Mouse (Mus musculus): ENCODE data around the gene Mrpl34. TPM values are rescaled to one million over a fixed set of nuclear protein-coding genes. Genes with fewer than 3 reads are reported as not detected.

Gene Mrpl34
- polyA plus RNA-seq, 1 experiment from 2014 or later, result 239 TPM

DNA sequence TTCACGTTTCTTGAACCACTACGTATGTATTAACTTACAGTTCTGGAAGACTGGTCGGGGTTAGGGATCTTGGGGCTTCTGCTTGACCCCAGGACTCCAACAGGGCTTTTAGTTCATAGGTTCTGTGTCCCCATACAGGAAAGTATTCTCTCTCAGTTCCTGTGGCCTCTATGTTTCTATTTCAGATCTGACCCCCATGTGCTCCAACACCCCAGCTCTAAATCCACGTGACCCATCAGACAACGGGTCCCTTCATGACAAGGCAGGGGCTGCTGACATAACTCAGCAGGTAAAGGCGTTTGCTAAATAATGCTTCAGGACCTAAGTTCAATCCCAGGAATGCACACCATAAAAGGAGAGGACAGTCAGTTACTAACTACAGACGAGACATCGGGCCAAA lies 974 bp downstream of the Mrpl34 start:
- peak overlapping the region; percentile 88 for H3K4me3 ChIP-seq (ENCODE audit: low read depth, low read length)
- H3K36me3 ChIP-seq (ENCODE audit: control insufficient read depth, insufficient read depth, low read length), result peaks cover 8% of the 10 kb centered on the region; the same call in 1 of the 2 replicates
- no peak overlapping the region for H3K9ac ChIP-seq (ENCODE audit: low read depth, low read length)
- no peaks in the 10 kb centered on the region for H3K27me3 ChIP-seq (ENCODE audit: control insufficient read depth, insufficient read depth, low read length)
- DNase-seq (ENCODE audit: low spot score), result no peak
- 82% methylated on average over 8 of the region's 8 CpGs for WGBS
- H3K27ac ChIP-seq (ENCODE audit: low read depth, low read length), result no peak overlapping the region
- no peak for ATAC-seq (ENCODE audit: low FRiP score)
- peaks cover 21% of the 10 kb centered on the region for H3K4me1 ChIP-seq (replicated peaks; ENCODE audit: control insufficient read depth, insufficient read depth, low read length)
- no peaks in the 10 kb centered on the region for H3K9me3 ChIP-seq (ENCODE audit: control insufficient read depth, low read length)
- H3K4me2 ChIP-seq (replicated peaks; ENCODE audit: low read depth, low read length), result peak overlapping the region; percentile 81

- DNase-seq (ENCODE audit: low spot score) (no peak), ATAC-seq (ENCODE audit: low FRiP score) (no peak)
- Histone ChIP-seq H3K36me3 (ENCODE audit: control insufficient read depth, insufficient read depth, low read length) (peaks cover 4% of the 10 kb centered on the region; the same call in 1 of the 2 replicates), H3K4me3 (ENCODE audit: low read depth, low read length) (no peak overlapping the region), H3K4me2 (replicated peaks; ENCODE audit: low read depth, low read length) (no peak overlapping the region), H3K9ac (ENCODE audit: low read depth, low read length) (no peak overlapping the region), H3K27me3 (ENCODE audit: control insufficient read depth, insufficient read depth, low read length) (no peaks in the 10 kb centered on the region), H3K27ac (ENCODE audit: low read depth, low read length) (no peak overlapping the region), H3K9me3 (ENCODE audit: control insufficient read depth, low read length) (no peaks in the 10 kb centered on the region), H3K4me1 (replicated peaks; ENCODE audit: control insufficient read depth, insufficient read depth, low read length) (peaks cover 21% of the 10 kb centered on the region)
- 95% methylated on average over 5 of the region's 5 CpGs for WGBS
Observed at GRCm38 (mm10) chr8:71466198-71466597, 1.4 kb downstream of the Mrpl34 start.

- no peaks in the 10 kb centered on the region for H3K27me3 ChIP-seq (ENCODE audit: control insufficient read depth, insufficient read depth, low read length)
- H3K4me3 ChIP-seq (ENCODE audit: low read depth, low read length), result no peak overlapping the region
- ATAC-seq (ENCODE audit: low FRiP score) (no peak), DNase-seq (ENCODE audit: low spot score) (no peak)
- no peak overlapping the region for H3K9ac ChIP-seq (ENCODE audit: low read depth, low read length)
- WGBS, result 92% methylated on average over 2 of the region's 2 CpGs
- H3K36me3 ChIP-seq (ENCODE audit: control insufficient read depth, insufficient read depth, low read length), result peaks cover 3% of the 10 kb centered on the region; the same call in 1 of the 2 replicates
- H3K4me2 ChIP-seq (replicated peaks; ENCODE audit: low read depth, low read length), result no peak overlapping the region
- no peak overlapping the region for H3K27ac ChIP-seq (ENCODE audit: low read depth, low read length)
- H3K4me1 ChIP-seq (replicated peaks; ENCODE audit: control insufficient read depth, insufficient read depth, low read length), result peaks cover 17% of the 10 kb centered on the region
- no peaks in the 10 kb centered on the region for H3K9me3 ChIP-seq (ENCODE audit: control insufficient read depth, low read length)
Observed at GRCm38 (mm10) chr8:71467201-71467600, 2.4 kb downstream of the Mrpl34 start.

DNA sequence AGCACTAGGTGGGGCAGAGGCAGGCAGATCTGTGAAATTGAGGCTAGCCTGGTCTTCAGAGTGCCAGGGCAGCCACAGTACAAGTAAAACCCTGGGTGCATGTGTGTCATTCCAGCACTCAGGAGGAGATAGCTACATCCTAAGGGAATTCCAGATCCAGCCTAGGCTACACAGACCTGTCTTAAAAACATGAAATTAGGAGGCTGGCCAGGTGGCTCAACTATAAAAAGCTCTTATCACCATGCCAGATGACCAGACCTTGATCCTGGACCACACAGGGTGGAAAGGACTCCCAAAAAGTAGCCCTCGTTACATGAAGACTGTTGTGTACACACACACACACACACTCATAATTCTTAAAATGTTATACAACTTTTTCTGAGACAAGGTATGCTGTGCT lies 3.2 kb downstream of the Mrpl34 start:
- Histone ChIP-seq H3K36me3 (ENCODE audit: control insufficient read depth, insufficient read depth, low read length) (peaks cover 4% of the 10 kb centered on the region; the same call in 1 of the 2 replicates), H3K27ac (ENCODE audit: low read depth, low read length) (no peak overlapping the region), H3K9me3 (ENCODE audit: control insufficient read depth, low read length) (no peaks in the 10 kb centered on the region), H3K27me3 (ENCODE audit: control insufficient read depth, insufficient read depth, low read length) (no peaks in the 10 kb centered on the region), H3K9ac (ENCODE audit: low read depth, low read length) (no peak overlapping the region), H3K4me2 (replicated peaks; ENCODE audit: low read depth, low read length) (no peak overlapping the region), H3K4me3 (ENCODE audit: low read depth, low read length) (no peak overlapping the region), H3K4me1 (replicated peaks; ENCODE audit: control insufficient read depth, insufficient read depth, low read length) (peaks cover 10% of the 10 kb centered on the region)
- 86% methylated on average over 1 of the region's 1 CpGs for WGBS
- ATAC-seq (ENCODE audit: low FRiP score) (no peak), DNase-seq (ENCODE audit: low spot score) (no peak)

DNA sequence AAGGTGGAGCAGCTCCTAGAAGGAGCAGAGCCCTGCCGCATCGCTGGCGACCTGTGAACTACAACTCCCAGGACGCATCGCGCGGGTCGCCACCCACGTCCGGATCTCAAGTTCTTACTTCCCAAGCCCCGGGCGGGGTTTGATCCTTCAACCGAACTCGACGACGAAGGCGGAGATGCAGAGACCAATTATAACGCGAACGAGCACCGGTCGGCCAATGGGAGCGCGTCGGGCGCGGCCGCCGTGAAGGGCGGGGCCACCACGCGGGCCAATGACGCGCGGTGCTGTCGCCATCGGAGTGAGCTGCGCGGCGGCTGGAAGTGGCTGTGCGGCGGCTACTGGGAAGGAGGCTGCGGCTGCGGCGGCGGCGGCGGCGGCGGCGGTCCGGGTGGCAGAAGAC lies 4.2 kb downstream of the Mrpl34 start, which contains the start of gene Dda1:
TSS of gene Dda1 (plus strand) at position 284 of the 400 bp plus-strand sequence.
- Histone ChIP-seq H3K9me3 (ENCODE audit: control insufficient read depth, low read length) (no peaks in the 10 kb centered on the region), H3K27ac (ENCODE audit: low read depth, low read length) (peak within 1 kb of the TSS; percentile 71), H3K9ac (ENCODE audit: low read depth, low read length) (peak within 1 kb of the TSS; percentile 75), H3K4me3 (ENCODE audit: low read depth, low read length) (peak within 1 kb of the TSS; percentile 84), H3K36me3 (ENCODE audit: control insufficient read depth, insufficient read depth, low read length) (peaks cover 4% of the 10 kb centered on the region; the same call in 1 of the 2 replicates), H3K4me2 (replicated peaks; ENCODE audit: low read depth, low read length) (peak within 1 kb of the TSS; percentile 63), H3K27me3 (ENCODE audit: control insufficient read depth, insufficient read depth, low read length) (no peaks in the 10 kb centered on the region), H3K4me1 (replicated peaks; ENCODE audit: control insufficient read depth, insufficient read depth, low read length) (peaks cover 9% of the 10 kb centered on the region)
- DNase-seq (ENCODE audit: low spot score), result peak; percentile 98
- under 1% methylated on average over 44 of the region's 52 CpGs for WGBS
- ATAC-seq (ENCODE audit: low FRiP score), result peak; percentile 88

DNA sequence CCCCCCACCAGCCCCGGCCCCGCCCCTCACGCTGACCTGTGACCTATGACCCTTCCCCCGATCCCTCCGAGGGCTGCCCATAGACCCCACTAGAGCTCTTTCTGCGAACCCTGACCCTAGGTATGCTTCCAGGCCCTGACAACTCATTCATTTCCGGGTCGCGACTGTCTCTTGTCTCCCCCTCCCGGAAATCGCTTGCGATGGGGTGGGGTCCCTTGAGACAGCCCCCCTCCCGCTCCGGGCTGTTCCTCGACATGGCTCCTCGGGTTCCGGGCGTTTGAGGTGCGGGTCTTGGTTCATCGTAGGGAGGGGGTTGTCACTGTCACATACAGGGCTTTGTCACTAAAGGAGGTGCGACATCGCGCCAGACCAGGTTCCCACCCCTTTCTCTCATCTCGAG lies 4.7 kb downstream of the Mrpl34 start:
- H3K27me3 ChIP-seq (ENCODE audit: control insufficient read depth, insufficient read depth, low read length), result no peaks in the 10 kb centered on the region
- H3K4me1 ChIP-seq (replicated peaks; ENCODE audit: control insufficient read depth, insufficient read depth, low read length), result peaks cover 6% of the 10 kb centered on the region; the same call in 1 of the 2 replicates
- no peaks in the 10 kb centered on the region for H3K9me3 ChIP-seq (ENCODE audit: control insufficient read depth, low read length)
- ATAC-seq (ENCODE audit: low FRiP score), result peak; percentile 35
- H3K9ac ChIP-seq (ENCODE audit: low read depth, low read length), result peak overlapping the region; percentile 75
- H3K4me3 ChIP-seq (ENCODE audit: low read depth, low read length), result peak overlapping the region; percentile 84
- H3K4me2 ChIP-seq (replicated peaks; ENCODE audit: low read depth, low read length), result peak overlapping the region; percentile 63
- H3K36me3 ChIP-seq (ENCODE audit: control insufficient read depth, insufficient read depth, low read length), result peaks cover 4% of the 10 kb centered on the region; the same call in 1 of the 2 replicates
- 2% methylated on average over 24 of the region's 24 CpGs for WGBS
- DNase-seq (ENCODE audit: low spot score), result peak; percentile 77
- peak overlapping the region; percentile 71 for H3K27ac ChIP-seq (ENCODE audit: low read depth, low read length)

GRCm38 (mm10) chr8:71470146-71470912 lies 5.6 kb downstream of the Mrpl34 start:
- DNase-seq (ENCODE audit: low spot score), result no peak

GRCm38 (mm10) chr8:71470913-71471255 lies 6.1 kb downstream of the Mrpl34 start:
- no peak overlapping the region for H3K27ac ChIP-seq (ENCODE audit: low read depth, low read length)
- H3K4me2 ChIP-seq (replicated peaks; ENCODE audit: low read depth, low read length), result no peak overlapping the region
- H3K9me3 ChIP-seq (ENCODE audit: control insufficient read depth, low read length), result no peaks in the 10 kb centered on the region
- no peak overlapping the region for H3K9ac ChIP-seq (ENCODE audit: low read depth, low read length)
- DNase-seq (ENCODE audit: low spot score), result no peak
- 84% methylated on average over 5 of the region's 5 CpGs for WGBS
- H3K4me3 ChIP-seq (ENCODE audit: low read depth, low read length), result no peak overlapping the region
- ATAC-seq (ENCODE audit: low FRiP score), result no peak
- H3K36me3 ChIP-seq (ENCODE audit: control insufficient read depth, insufficient read depth, low read length), result peaks cover 4% of the 10 kb centered on the region; the same call in 1 of the 2 replicates
- no peaks in the 10 kb centered on the region for H3K27me3 ChIP-seq (ENCODE audit: control insufficient read depth, insufficient read depth, low read length)
- H3K4me1 ChIP-seq (replicated peaks; ENCODE audit: control insufficient read depth, insufficient read depth, low read length), result peaks cover 9% of the 10 kb centered on the region; the same call in 1 of the 2 replicates

More at GRCm38 (mm10) chr8:71470146-71470912, 5.6 kb downstream of the Mrpl34 start:
- peak overlapping the region; percentile 84 for H3K4me3 ChIP-seq (ENCODE audit: low read depth, low read length)
- H3K9me3 ChIP-seq (ENCODE audit: control insufficient read depth, low read length), result no peaks in the 10 kb centered on the region
- no peak for ATAC-seq (ENCODE audit: low FRiP score)
- WGBS, result 82% methylated on average over 3 of the region's 3 CpGs
- peak overlapping the region; percentile 75; the same call in 1 of the 2 replicates for H3K9ac ChIP-seq (ENCODE audit: low read depth, low read length)
- no peak overlapping the region for H3K27ac ChIP-seq (ENCODE audit: low read depth, low read length)
- peaks cover 4% of the 10 kb centered on the region; the same call in 1 of the 2 replicates for H3K36me3 ChIP-seq (ENCODE audit: control insufficient read depth, insufficient read depth, low read length)
- H3K4me1 ChIP-seq (replicated peaks; ENCODE audit: control insufficient read depth, insufficient read depth, low read length), result peaks cover 6% of the 10 kb centered on the region; the same call in 1 of the 2 replicates
- H3K27me3 ChIP-seq (ENCODE audit: control insufficient read depth, insufficient read depth, low read length), result no peaks in the 10 kb centered on the region
- peak overlapping the region; percentile 63 for H3K4me2 ChIP-seq (replicated peaks; ENCODE audit: low read depth, low read length)

DNA sequence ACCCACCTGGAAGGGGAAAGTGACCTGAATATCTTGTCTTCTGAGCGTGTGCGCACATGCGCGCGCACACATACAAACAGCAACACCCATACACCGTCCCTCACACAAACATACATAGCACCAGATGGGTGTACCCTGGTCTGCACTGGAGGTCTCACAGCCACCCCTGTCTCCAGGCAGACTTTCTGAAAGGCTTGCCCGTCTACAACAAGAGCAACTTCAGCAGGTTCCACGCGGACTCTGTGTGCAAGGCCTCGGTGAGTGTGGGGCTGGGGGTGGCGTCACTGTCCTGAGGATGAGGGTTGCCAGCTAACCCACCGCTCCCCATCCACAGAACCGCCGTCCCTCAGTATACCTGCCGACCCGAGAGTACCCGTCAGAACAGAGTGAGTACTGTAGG lies 7.1 kb downstream of the Mrpl34 start:
- no peak overlapping the region for H3K4me2 ChIP-seq (replicated peaks; ENCODE audit: low read depth, low read length)
- H3K4me3 ChIP-seq (ENCODE audit: low read depth, low read length), result no peak overlapping the region
- no peak for DNase-seq (ENCODE audit: low spot score)
- H3K9ac ChIP-seq (ENCODE audit: low read depth, low read length), result no peak overlapping the region
- H3K27me3 ChIP-seq (ENCODE audit: control insufficient read depth, insufficient read depth, low read length), result no peaks in the 10 kb centered on the region
- no peak overlapping the region for H3K27ac ChIP-seq (ENCODE audit: low read depth, low read length)
- peaks cover 4% of the 10 kb centered on the region; the same call in 1 of the 2 replicates for H3K36me3 ChIP-seq (ENCODE audit: control insufficient read depth, insufficient read depth, low read length)
- no peak for ATAC-seq (ENCODE audit: low FRiP score)
- H3K9me3 ChIP-seq (ENCODE audit: control insufficient read depth, low read length), result no peaks in the 10 kb centered on the region
- peaks cover 11% of the 10 kb centered on the region for H3K4me1 ChIP-seq (replicated peaks; ENCODE audit: control insufficient read depth, insufficient read depth, low read length)
- WGBS, result 96% methylated on average over 17 of the region's 17 CpGs

Measured in hindbrain, embryonic 11.5 days (tissue).